Mouse (Mus musculus): ENCODE measurements at regions not wholly inside any gene's neighbourhood (a gene's known extent, or its start where the extent isn't known, plus 50 kb on each side); places are given as distances from the start of the nearest gene placed in this dataset.

DNA sequence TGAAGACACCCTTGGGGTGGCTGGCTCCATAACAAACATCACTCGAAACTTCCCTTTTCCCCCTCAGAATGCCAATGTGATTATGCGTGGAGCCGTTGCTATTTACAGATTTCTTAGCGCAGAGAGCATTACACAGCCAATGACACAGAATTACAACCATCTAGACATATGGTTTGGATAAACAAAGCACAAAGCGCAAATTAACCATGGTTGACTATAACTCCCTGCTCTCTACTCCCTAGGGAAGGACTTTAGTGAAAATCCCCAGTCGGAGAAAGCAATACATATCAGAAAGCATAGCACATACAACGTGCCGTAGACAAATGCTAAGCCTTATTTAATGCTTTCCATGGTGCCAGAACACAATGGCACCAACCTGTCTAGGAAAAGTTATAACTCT, 131.8 kb downstream of the Tshz3 start:
- DNase-seq = no peak

DNA sequence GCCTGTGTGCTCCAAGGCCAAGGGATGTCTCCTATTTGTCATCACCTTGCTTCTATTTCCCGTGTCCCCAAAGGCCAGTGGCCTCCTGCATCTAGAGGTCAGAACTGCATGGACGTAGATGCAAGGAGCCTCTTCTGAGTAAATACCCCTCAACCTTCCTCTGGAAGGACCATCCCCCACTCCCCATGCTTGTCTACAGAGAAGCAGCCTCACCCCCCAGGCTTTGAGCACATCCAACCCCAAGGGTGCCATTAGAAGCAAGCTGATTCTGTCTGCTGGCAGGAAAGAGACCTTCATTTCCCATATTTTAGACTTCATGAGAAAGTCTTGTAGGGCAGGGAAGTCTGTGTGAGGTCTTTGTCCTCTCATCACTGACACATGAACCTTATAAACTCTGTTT, 132.2 kb downstream of the Tshz3 start:
- DNase-seq = no peak

DNA sequence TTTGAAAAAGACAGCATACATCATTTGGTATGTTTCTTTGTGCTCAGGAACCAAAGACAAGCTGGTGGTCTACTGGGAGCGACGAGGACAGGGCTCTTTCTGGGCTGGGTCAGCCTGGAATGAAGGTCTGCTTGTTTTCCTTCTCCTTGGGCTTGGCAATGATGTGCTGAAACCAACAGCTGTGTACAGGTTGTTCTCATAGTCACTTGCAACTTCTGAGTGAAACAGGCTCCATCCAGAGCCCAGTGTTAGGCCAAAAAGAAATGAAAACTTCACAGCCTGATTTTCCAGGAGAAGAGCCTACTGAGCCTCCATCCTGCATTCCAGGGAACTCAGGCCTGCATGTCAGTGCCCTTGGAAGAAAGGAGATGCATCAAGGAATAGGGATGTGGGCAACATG, 150.4 kb downstream of the Tshz3 start:
- DNase-seq = no peak

DNA sequence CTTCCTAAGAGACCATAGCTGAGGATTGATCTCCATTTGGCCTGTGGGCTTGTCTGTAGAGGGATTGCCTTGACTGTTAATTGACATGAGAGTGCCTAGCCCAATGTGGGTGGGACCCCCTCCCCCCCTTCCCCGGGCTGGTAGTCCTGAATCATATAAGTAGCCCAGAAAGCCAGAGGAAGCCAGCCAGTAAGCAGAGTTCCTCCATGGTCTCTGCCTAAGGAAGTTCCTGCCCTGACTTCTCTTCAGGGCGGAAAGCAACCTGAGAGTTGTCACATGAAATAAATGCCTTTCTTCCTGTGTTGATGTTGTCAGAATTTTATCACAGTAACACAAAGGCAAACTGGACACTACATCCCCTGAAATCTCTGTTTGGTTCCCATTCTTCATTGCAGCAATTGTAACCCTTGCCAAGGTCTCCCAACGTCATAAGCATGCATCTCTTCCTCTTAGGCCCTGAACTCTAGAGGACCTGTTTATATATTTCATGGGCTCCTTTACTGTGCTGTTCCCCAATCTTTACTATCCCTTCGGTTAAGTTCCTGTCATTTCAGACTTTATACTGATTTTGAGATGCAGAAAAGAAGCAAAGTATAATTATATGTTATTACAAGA, 153.5 kb downstream of the Tshz3 start:
- no peak for DNase-seq

DNA sequence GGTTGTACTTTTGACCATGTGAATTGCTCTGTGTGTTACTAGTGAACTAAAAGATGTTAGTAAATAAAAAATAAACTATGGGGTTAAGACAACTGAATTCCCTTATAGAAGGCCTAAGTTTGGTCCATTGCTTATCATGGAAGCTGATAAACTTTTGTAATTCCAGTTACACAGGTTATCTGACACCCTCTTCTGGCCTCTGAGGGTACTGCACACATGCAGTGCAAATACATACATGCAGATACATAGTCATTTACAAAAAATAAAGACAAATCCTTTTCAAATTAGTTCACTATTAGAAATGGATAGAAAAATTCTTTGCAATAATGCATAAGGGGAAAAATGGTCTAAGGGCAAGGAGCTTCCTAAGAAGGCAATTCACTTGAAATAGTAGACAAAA, 156.4 kb downstream of the Tshz3 start:
- no peak for DNase-seq

DNA sequence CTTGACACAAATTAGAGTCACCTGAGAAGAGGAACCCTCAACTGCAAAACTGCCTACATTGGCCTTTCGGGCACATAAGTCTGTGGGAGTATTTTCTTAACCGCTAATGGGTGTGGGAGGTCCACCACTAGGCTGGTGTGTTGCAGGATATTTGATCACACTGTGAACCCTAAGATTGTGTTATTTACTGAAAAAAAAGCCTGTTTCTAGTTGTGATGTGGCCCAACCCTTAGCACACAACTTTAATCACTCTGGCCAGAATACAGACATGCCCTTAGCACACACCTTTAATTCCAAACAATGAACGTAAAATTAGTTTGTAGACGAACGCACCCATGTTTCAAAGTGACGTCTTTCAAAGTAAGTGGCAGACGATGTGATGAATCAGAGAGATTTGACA, 161.5 kb downstream of the Tshz3 start:
- DNase-seq = no peak

DNA sequence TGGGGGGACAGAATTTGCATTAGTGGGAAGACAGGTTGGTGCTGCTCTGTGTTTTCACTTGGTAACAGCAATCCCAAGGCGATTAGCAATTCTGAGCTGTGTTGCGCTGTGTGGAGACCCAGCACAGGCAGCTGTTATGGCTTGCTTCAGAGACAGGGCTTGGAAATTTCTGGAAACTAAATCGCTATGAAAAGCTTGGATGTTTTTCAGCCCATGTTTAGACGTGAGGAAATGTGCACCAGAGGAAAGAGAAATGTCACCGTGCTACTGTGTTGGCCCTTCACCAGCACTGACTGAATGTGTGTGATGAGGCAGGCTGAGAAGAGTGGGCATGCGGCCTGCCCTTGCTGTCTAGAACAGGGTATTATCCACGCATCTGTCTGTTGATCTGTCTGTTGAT, 164.6 kb downstream of the Tshz3 start:
- no peak for DNase-seq

DNA sequence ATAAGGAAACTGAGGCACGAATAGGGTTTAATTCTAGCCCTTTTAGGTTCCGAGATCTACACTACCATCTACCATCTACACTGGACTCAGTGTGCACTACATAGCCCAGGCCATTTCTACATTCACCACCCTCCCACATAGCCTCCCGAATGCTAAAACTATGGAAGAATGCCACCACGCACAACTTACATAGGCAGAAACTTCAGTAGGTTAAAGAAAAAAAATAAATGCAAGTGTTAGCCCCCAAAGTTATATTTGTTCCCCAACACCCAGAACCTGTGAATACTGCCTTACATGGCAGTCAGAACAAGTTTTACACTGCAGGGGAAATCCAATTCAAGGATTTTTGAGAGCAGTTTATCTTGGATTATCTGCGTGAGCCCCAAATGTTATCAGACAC, 165.8 kb downstream of the Tshz3 start:
- no peak for DNase-seq

DNA sequence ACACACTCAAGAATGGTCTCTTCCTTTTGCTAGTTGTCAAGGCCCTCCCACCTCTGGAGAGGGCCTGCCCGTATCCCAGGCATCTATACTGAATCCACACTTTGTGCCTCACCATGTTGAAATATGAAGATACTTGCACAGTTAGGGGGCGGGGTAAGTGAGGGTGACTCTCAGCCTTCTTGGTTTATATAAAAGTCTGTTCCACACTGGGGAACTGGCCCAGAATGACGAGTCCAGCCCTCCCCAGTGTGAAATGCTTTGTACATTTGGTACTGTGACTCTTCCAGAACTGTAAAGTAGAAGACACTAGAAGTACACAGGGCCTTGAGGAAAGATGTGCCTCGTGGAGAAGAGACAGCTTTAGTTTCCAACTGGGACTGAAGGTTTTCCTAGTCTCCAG, 166.8 kb downstream of the Tshz3 start:
- DNase-seq = no peak

DNA sequence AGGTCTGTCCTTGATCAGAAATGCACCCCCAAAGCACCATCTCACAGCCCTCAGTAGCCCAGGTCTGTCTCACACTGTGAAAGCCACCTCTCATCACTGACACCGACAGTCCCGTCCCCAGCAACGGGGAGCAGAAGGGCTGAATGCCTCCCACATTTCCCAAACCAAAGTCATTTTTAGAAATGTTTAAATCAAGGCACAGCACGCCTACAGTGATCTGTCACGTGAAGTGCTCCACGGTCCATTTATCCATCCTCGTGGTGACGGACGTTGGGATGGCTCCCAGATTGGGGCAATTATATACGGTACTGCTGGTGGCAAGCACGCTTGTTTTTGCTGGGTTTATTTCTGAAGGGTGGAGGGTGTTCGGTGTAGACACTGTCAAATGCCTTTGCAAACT, 168.7 kb downstream of the Tshz3 start:
- DNase-seq = no peak

DNA sequence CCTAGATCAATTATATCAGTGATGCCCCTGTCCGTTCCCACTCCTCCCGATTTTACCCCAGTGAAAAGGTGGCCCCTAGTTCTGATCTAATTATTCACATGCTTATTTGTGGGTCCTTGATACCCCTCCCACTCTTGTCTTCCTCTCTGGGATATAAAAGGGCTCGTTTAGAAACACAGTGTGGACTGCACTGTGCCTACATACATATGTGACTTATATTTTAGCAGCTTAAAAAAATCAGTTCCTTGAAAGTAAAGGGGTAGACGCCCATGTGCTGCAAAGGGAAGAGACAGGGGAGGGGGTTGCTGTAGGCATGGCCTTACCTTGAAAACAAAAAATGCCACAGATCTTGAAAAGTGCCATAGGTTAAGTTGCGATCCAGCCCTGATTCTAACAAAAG, 176.1 kb downstream of the Tshz3 start:
- no peak for DNase-seq

DNA sequence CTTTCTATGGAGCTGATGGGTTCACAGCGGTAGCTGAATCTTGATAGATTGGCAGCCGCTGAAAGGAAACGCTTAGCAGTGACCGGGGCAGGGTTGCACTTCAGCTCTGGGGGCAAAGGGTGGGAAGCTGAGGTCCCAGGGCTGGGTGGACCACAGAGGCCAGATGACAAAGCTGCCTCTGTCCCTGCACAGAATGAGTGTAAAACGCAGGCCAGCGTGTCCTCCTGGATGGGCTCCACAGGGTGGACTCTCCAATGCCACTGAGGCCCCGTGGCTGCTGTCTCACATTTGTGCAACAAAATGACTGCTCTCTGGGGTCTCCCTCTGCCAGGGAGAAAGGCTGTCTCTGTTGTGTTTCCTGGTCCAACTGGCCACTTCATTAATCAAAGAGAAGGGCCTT, 179.8 kb downstream of the Tshz3 start:
- no peak for DNase-seq

DNA sequence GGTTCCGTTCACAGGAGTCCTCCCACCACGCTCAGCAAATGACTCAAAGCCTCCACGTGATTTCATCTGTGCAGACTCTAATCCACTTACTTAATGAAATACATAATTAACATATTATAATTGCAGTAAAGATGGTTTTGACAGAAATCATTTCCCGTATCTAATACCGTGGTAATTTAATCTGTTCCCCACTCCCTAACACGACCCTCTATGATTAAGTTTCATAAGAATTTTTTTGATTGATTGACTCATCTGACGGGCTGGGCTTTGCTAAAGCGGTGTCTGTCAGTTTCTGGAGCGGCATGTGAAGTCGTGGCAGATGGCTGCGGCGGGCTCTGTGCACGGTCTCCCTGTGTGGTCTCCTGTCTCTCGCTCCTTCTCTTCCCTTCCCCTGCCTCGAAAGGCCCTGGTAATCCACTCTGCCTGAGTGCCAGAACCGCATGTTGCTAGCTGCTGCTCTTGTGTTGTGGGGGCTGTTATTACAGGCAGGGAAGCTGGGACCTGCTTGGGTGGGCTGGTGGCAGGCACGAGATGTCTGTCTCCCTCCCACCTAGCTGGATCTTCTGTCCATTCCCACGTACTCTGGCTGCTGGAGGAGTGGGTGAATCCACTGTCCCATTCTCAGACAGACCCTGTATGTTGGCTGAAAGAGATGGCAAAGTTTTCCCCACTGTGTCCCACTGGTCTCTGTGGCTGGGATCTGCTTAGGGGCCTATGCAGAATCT, 195.0 kb downstream of the Tshz3 start:
- DNase-seq = no peak

DNA sequence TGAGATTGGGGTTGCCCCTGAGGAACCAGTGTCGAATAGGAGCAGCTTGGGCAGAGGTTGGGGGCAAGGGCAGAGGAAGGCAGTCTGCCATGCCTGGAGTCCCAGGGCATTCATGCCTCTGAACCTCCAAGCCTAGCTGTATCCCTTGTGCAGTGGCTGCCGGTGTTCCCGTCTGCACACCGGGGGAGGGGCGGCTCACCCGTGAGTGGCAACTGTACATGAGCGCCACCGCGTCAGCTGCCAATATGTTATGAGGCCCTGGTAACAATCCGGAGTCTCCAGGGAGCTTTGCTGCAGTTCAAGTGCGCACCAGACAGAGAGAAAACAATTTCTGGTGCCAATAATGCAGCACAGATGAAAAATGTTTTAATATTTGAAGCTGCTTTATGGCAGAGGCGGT, 198.4 kb downstream of the Tshz3 start:
- DNase-seq = no peak

DNA sequence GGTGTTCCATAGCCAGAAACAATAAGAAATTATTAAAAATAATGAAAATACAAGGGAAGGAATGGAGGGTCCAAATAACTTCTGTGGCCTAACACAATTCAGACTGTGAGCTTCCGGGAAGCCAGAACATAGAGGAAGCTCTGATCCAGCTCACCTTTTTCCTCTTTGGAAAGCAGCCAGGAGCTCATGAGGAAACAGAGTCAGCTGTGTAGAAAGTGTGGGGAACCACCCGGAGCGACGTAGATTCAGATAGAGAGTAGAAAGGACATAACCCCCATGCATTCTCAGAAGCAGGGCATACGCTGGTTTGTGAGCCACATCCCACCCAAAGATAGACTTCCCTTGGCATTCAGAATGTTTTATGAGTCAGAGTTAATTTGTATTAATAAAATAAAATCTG, 203.6 kb downstream of the Tshz3 start:
- DNase-seq = no peak

DNA sequence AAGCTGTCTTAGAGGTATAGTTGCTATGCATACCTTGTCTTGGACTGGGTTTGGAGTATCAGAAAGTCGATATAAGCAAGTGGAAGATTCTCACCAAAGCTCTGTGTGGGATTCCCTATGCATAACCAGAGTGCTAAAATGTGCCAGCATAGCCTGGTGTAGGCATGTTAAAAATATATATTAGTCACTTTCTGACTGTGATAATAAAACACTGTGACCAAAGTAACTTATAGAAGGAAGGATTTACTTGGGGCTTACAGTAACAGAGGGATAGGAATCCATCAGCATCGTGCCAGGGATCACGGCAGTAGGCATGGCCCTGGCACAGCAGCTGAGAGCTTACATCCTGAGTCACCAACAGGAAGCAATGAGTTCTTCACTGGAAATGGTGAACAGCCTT, 215.4 kb downstream of the Tshz3 start:
- no peak for DNase-seq

DNA sequence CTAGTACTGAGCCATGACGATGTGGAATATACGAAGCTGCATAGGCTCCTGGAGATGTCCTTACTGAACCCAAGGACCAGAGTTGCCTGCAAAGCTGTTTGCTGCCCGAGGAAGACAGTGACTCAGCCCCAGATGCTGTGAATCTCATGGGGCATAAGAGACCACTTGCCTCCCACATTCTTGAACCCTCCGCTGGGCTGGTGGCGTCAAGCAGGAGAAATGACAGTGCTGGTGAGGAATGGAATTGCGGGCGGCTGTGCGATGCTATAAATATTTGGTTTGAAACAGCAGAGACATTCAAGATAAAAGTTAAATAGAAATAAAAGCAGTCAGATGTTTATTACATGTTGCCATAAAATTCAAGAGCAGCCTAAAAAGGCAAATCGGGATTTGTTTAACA, 216.3 kb downstream of the Tshz3 start:
- DNase-seq = no peak

DNA sequence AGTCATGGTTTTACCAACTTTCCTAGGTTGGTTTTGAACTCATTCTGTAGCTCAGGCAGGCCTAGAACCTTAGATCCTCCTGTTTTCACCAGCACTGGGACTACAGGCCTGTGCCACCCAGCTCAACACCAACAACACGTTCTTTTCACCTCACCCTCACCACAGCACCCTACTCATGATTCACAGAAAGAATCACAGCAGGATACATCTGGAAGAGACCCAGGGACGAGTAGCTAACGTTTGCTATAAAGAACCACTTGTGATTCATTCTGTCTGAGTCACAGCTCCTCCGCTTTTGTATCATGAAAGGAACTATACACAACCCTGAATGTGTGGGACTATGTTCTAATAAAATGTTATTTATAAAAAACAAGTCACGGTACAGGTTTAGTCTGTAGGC, 217.3 kb downstream of the Tshz3 start:
- DNase-seq = no peak

DNA sequence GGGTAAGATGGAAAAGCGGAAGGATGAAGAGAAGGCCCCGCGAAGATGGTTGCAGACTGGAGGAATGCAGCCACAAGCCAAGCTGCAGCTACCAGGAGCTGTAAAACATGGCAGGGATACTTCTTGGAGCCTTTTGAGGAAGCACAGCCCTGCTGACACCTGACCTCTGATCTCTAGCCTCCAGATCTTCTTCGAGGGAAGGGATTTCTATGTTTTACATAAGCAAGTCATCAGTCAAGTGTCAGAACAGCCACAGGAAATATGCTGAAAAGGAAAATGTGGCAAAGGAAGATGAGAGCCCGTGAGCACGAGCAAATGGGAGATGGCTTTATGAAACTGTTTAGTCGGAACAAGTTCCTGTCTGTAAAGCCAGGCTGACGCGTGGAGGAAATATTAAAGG, 219.1 kb downstream of the Tshz3 start:
- no peak for DNase-seq

DNA sequence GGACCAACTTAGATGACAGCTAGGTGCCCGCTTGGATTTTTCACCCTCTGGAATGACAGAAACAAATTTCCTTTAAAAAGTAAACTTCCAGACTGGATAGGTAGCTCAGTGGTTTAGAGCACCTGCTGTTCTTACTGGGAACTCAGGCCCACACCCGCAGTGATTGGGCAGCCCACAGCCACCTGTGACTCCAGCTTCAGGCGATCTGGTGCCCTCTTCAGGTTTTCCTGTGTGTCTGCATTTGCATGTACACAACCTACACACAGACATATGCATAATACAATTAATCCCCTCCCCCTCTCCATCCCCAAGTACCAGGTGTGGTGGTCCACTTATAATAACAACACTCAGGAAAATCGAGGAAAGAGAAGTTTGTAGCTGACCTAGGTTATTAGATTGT, 221.5 kb downstream of the Tshz3 start:
- no peak for DNase-seq

DNA sequence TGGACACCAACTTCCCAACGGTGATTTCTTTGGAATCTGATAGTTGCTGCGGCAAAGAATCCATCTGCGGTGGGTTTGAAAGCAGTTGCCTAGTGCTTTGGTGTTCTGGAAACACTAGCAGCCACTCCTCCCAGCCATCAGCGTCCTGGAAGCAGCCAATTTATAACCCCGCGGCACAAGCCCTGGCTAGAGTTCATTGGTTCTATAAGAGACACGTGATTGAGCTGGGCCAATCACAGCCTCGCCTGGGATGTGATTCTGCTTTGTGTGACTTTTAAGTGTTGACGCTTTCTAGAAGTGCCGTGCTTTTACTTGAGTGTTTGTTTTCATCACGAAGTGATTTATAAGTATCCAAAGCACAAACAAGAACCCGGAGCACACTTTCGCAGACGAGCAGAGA, 223.1 kb downstream of the Tshz3 start:
- DNase-seq = no peak

DNA sequence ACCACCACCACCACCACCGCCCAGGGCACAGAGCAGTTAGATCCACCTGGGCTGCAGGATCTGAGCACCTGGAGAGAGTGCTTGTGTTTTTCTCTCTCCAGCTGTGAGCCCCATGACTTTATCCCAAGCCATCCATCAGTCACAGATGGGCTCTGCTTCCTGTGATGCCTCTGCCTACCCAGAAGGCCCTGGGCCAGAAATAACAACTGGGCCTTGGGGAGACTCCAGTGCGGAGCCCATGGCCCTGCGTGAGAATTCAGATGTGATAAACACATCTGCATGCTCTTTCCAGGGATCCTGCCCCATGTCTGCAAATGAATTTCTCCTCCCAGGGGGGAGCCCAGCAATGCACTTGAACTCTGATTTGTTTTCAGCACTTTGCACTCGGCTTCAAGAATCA, 235.6 kb downstream of the Tshz3 start:
- no peak for DNase-seq

DNA sequence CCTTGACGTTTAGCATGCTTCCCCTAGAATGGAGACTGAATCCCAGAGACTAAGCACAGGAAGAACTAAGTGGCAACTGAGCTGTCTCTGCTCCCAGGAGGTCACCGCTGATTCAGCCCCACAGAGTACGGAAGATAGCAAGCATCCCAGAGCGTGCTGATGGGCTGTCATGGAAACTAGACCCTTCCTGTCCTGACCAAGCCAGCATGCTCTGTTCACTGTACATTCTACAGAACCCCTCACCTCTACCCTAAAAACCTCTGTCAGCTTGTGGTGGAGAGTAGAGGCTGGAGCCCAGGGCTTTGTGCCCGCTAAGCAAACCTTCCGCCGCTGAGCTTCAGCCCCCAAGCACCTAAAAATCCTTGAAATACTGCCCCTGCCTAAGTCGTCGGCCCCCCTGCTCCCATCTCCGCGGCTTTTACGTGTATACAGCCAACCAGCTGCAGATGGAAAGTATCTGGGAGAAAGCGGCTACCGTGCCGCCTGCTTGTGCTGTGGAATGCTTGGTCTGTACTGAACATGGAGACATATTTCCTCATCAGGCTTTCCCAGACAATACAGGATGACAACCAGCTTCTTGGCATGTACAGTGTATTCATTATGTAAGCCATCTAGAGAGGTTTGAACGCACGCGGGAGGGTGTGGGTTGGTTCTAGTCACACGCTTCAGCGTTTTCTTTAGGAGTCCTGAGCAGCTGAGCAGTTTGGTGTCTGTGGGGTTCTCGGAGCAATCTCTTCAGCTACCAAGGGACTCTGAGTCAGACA, 237.1 kb downstream of the Tshz3 start:
- no peak for DNase-seq

DNA sequence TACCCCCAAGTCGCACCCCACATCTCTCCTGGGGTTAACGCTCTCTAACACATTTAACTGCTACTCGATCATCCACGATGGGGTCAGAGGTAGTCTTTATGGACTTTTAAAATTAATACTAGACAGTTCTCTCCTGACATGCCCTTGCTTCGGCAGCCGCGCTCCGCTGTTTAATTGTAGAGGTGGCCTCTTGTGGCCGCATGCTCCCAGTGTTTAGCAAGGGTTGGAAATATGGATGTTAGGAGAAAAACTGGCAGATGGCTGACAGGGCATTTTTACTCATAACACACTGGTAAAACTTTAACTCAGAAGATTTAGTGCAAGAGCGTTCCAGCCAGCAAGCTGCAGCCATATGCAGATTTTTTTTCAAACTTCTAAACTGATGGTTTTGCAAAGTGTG, 242.7 kb downstream of the Tshz3 start:
- DNase-seq = no peak
